Mouse (Mus musculus) CH12.LX (cell line): ENCODE measurements around the gene Dip2a. TPM values are rescaled to one million over a fixed set of nuclear protein-coding genes. Genes with fewer than 3 reads are reported as not detected.

Experiments used
- DNase-seq: peaks from one replicate; pipeline ENCODE4 v3.0.0-alpha.2; 2013; ENCODE audit errors: extremely low read depth
- H3K27ac ChIP-seq: 2 replicates; pipeline ENCODE4 v1.5.1; 2012; ENCODE audit warnings: low read depth, mild to moderate bottlenecking, control low read depth, moderate library complexity; ENCODE audit not compliant: insufficient read depth
- H3K27me3 ChIP-seq: replicated peaks from 2 replicates; pipeline ENCODE3; 2012; ENCODE audit warnings: inconsistent platforms
- H3K36me3 ChIP-seq, 2 experiments: replicated peaks in 1 of 2; 2 replicates each; pipeline versions ENCODE3 to v1.6.1; 2012; ENCODE audit warnings: inconsistent platforms in 1 of 2, low read length in 1 of 2, mild to moderate bottlenecking in 1 of 2, mixed read lengths in 1 of 2, moderate library complexity in 1 of 2; ENCODE audit not compliant: control insufficient read depth in 1 of 2, insufficient read depth in 1 of 2
- H3K4me1 ChIP-seq, 2 experiments: 2 replicates each; pipeline ENCODE4 v1.6.1; 2012; ENCODE audit warnings: inconsistent platforms in 1 of 2, moderate library complexity in 1 of 2; ENCODE audit not compliant: insufficient read depth in 2 of 2, control insufficient read depth in 1 of 2
- H3K4me2 ChIP-seq: 2 replicates; pipeline ENCODE4 v1.6.1; 2012; ENCODE audit warnings: low read depth, mild to moderate bottlenecking, control low read depth; ENCODE audit not compliant: poor library complexity, insufficient read depth, severe bottlenecking
- H3K4me3 ChIP-seq, 3 experiments: fragments of 150-350 bp in 1 of 3; sonication (generic) in 1 of 3; replicated peaks in 1 of 3; 2 replicates each; pipeline versions ENCODE3 to v1.5.1; 2011 to 2012; ENCODE audit warnings: low read depth in 2 of 3, low read length in 2 of 3, mild to moderate bottlenecking in 2 of 3, moderate library complexity in 2 of 3, control low read depth in 1 of 3, improper control_type of control experiment in 1 of 3, inconsistent platforms in 1 of 3, mixed read lengths in 1 of 3; ENCODE audit not compliant: poor library complexity in 1 of 3
- H3K79me2 ChIP-seq: replicated peaks from 2 replicates; pipeline ENCODE4 v1.6.1; 2012; ENCODE audit warnings: mild to moderate bottlenecking, moderate library complexity; ENCODE audit not compliant: control insufficient read depth, poor library complexity, insufficient read depth, severe bottlenecking; ENCODE audit errors: extremely low read depth
- H3K9ac ChIP-seq: 2 replicates; pipeline ENCODE4 v1.6.1; 2012; ENCODE audit warnings: low read depth, mild to moderate bottlenecking, control low read depth, moderate library complexity; ENCODE audit not compliant: insufficient read depth
- H3K9me3 ChIP-seq: replicated peaks from 2 replicates; pipeline ENCODE3; 2012; ENCODE audit warnings: low read length, inconsistent platforms, mixed read lengths
- BHLHE40 ChIP-seq: IDR thresholded peaks from 2 replicates; pipeline ENCODE4 v1.6.1; 2011; ENCODE audit warnings: mild to moderate bottlenecking, low read depth, low read length, improper control_type of control experiment
- CHD2 ChIP-seq: IDR thresholded peaks from 2 replicates; pipeline ENCODE4 v1.6.1; 2011; ENCODE audit warnings: low read length, improper control_type of control experiment
- GABPA ChIP-seq: IDR thresholded peaks from 2 replicates; pipeline ENCODE4 v1.6.1; 2012; ENCODE audit warnings: low read depth, low read length, improper control_type of control experiment, inconsistent platforms; ENCODE audit not compliant: insufficient replicate concordance
- IRF4 ChIP-seq: IDR thresholded peaks from 2 replicates; pipeline ENCODE4 v1.6.1; 2014; ENCODE audit warnings: low read depth, mild to moderate bottlenecking, inconsistent platforms, low read length, improper control_type of control experiment
- JUN ChIP-seq: IDR thresholded peaks from 2 replicates; pipeline ENCODE4 v1.6.1; 2011; ENCODE audit warnings: low read depth, mild to moderate bottlenecking, low read length, improper control_type of control experiment, moderate library complexity; ENCODE audit not compliant: insufficient read depth
- KAT2A ChIP-seq: IDR thresholded peaks from 2 replicates; pipeline ENCODE4 v1.6.1; 2012; ENCODE audit warnings: low read length, improper control_type of control experiment, inconsistent platforms; ENCODE audit not compliant: insufficient replicate concordance
- MAZ ChIP-seq: IDR thresholded peaks from 2 replicates; pipeline ENCODE4 v1.6.1; 2012; ENCODE audit warnings: low read depth, mild to moderate bottlenecking, inconsistent platforms, low read length, improper control_type of control experiment, moderate library complexity
- MXI1 ChIP-seq: IDR thresholded peaks from 2 replicates; pipeline ENCODE4 v1.6.1; 2011; ENCODE audit warnings: mild to moderate bottlenecking, low read depth, low read length, improper control_type of control experiment
- POLR2AphosphoS2 ChIP-seq: IDR thresholded peaks from 2 replicates; pipeline ENCODE4 v1.6.1; 2011; ENCODE audit warnings: low read depth, low read length, improper control_type of control experiment
- SIN3A ChIP-seq: IDR thresholded peaks from 2 replicates; pipeline ENCODE4 v1.6.1; 2012; ENCODE audit warnings: low read length, improper control_type of control experiment, inconsistent platforms
- SMC3 ChIP-seq: IDR thresholded peaks from 2 replicates; pipeline ENCODE4 v1.6.1; 2011; ENCODE audit warnings: low read depth, low read length, improper control_type of control experiment
- TCF12 ChIP-seq: IDR thresholded peaks from 2 replicates; pipeline ENCODE4 v1.6.1; 2014; ENCODE audit warnings: low read depth, mild to moderate bottlenecking, inconsistent platforms, low read length, improper control_type of control experiment
- UBTF ChIP-seq: IDR thresholded peaks from 2 replicates; pipeline ENCODE4 v1.6.1; 2012; ENCODE audit warnings: low read depth, mild to moderate bottlenecking, inconsistent platforms, low read length, improper control_type of control experiment, moderate library complexity
- USF2 ChIP-seq: conservative IDR thresholded peaks from 2 replicates; pipeline ENCODE4 v1.6.1; 2011; ENCODE audit warnings: low read depth, low read length, improper control_type of control experiment
- ZMIZ1 ChIP-seq: IDR thresholded peaks from 2 replicates; pipeline ENCODE4 v1.6.1; 2012; ENCODE audit warnings: low read depth, mild to moderate bottlenecking, inconsistent platforms, low read length, improper control_type of control experiment
- dilution Hi-C: fragments of 300-500 bp; cut with MboI; formaldehyde crosslinking; loops from 2 replicates; pipeline ENCODE4 v1.14.3; 2020; ENCODE audit warnings: low sequenced_read_pairs; ENCODE audit not compliant: extremely low pct_unique_long_range_greater_than_20kb, extremely low pct_ligation_motif_present
- in situ Hi-C: fragments of 300-500 bp; cut with MboI; formaldehyde crosslinking; loops from 3 replicates; pipeline ENCODE4 v1.14.3; 2019; ENCODE audit warnings: low sequenced_read_pairs, low pct_ligation_motif_present, low pct_unique_long_range_greater_than_20kb, mixed read lengths
- polyA plus RNA-seq: library from polyadenylated mRNA; unstranded; fragments of >175 nt; gene quantifications from 2 replicates; pipeline ENCODE4 v1.2.1, GENCODE M21; 2012; ENCODE audit warnings: low read depth; ENCODE audit not compliant: insufficient read length
- total RNA-seq, 2 experiments: library from RNA; depleted of rRNA; stranded (reverse); fragments of 300-350 nt in 1 of 2; fragments of >200 nt in 1 of 2; gene quantifications; 2 replicates each; pipeline ENCODE4 v1.2.3; 2012 to 2014

Dip2a gene
- total and polyA plus RNA-seq, 3 experiments: 0.97 to 2.4 (median 1.5) TPM

DNA sequence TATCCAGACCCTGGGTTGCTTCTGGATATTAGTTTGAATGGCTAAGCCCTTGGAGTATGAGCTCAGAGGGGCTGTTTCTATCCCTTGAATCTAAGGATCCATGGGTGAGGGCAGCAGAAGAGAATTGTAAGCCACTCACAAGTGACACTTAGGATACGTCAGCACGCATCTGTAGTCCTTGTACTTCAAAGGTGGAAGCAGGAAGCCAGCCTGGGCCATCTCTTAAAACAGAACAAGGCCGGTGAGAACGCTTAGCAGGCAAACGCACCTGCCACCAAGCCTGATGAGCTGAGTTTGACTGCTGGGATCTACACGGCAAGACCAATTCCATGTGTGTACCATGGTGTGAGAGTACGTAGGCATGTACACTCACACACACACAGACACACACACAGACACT, 87.9 kb downstream of the Dip2a start:
- DNase-seq: no peak
- Histone ChIP-seq H3K4me1 (peaks cover 0 to 6% of the 10 kb centered on the region in 2 experiments; a peak in 2 of 4 replicates), H3K79me2 (no peaks in the 10 kb centered on the region), H3K4me3 (no peak overlapping the region), H3K4me2 (no peak overlapping the region), H3K9me3 (no peaks in the 10 kb centered on the region), H3K27me3 (no peaks in the 10 kb centered on the region), H3K27ac (no peak overlapping the region), H3K9ac (no peak overlapping the region), H3K36me3 (no peaks in the 10 kb centered on the region)
- dilution Hi-C loops (no loop called here), in situ Hi-C loops (no loop called here)
- no peak for TF ChIP-seq USF2
- TF ChIP-seq SMC3: no peak
- no peak for TF ChIP-seq TCF12
- no peak for TF ChIP-seq JUN
- no peak for TF ChIP-seq MXI1
- TF ChIP-seq IRF4: no peak
- no peak for TF ChIP-seq ZMIZ1
- no peak for TF ChIP-seq CHD2
- no peak for TF ChIP-seq GABPA

DNA sequence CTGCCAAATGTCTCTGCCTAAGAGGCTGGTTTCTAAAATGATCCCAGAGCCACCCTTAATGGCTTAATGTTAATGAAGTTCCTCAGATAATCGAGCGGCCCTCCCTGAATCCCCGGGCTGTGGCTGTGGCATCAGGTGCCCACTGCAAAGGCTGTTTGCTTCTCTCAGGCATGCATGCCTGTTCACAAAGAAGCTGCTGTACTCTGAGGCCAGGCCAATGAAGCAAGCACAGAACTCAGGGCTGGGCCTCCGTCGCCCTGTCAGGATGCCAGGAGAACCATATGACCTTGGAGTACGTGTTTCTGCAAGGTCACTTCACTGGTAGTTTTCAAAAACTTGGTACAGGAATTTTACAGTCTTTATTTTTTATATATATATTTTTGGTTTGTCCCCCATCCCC, 89.5 kb downstream of the Dip2a start:
- no peak overlapping the region for H3K4me2 ChIP-seq
- H3K27ac ChIP-seq: no peak overlapping the region
- peaks cover 0 to 6% of the 10 kb centered on the region in 2 experiments; a peak in 2 of 4 replicates for H3K4me1 ChIP-seq
- TF ChIP-seq POLR2AphosphoS2 (no peak), UBTF (no peak), JUN (no peak), SIN3A (no peak), KAT2A (no peak), BHLHE40 (no peak), CHD2 (no peak), MAZ (no peak), TCF12 (no peak)
- H3K9ac ChIP-seq: no peak overlapping the region
- no peaks in the 10 kb centered on the region for H3K9me3 ChIP-seq
- H3K27me3 ChIP-seq: no peaks in the 10 kb centered on the region
- H3K4me3 ChIP-seq: no peak overlapping the region
- in situ Hi-C loops (no loop called here), dilution Hi-C loops (no loop called here)
- no peaks in the 10 kb centered on the region for H3K79me2 ChIP-seq
- H3K36me3 ChIP-seq: no peaks in the 10 kb centered on the region
- DNase-seq: no peak
